Comparison of ENCODE assay signal across 11 mouse cellular contexts in genomic region chr17:47468063-47468462, GRCm38 (mm10). TPM values are rescaled to one million over a fixed set of nuclear protein-coding genes. Genes with fewer than 3 reads are reported as not detected.
DNase-seq lines count a peak whose midpoint lies in the region; ATAC-seq and TF ChIP-seq lines count a peak whose summit lies in the region.
"Had no signal": no experiment of that assay in that cellular context is flagged by ENCODE, and none has a peak within 500 bp of the region (broad histone marks: within the 10 kb centered on the region; RNA-seq: fewer than 3 reads in every experiment).

No protein-coding gene starts in this region.

- no peaks in the 10 kb centered on the region for H3K9me3 ChIP-seq in hindbrain, embryonic 13.5 days
- no peaks in the 10 kb centered on the region for H3K9me3 ChIP-seq in midbrain, embryonic 10.5 days (replicated peaks)

- TF ChIP-seq POLR2A in heart, adult 2 months (IDR thresholded peaks at IDR 0.05; ENCODE audit: insufficient read depth, low read depth, low read length), result no peak

- no peak for DNase-seq in heart, adult 2 months
- DNase-seq in heart, adult 18-20 months, result no peak
- peak; percentile 53 for DNase-seq in R1 (ENCODE audit: low read depth, low spot score)
- no peak for DNase-seq in midbrain, embryonic 10.5 days (ENCODE audit: low spot score)
- no peak for DNase-seq in embryo, embryonic 9.5 days (ENCODE audit: extremely low spot score)
- DNase-seq in cerebellum, postnatal 4 days (ENCODE audit: low spot score in 2 of 2), result no peak
- no peak for DNase-seq in lung, postnatal 14 days
- DNase-seq: adrenal gland, adult 2 months; kidney, postnatal 14 days had no signal

- TF ChIP-seq EP300 in heart, adult 2 months (IDR thresholded peaks at IDR 0.05; ENCODE audit: insufficient read depth, low read depth, low read length), result no peak

- no peaks in the 10 kb centered on the region for H3K36me3 ChIP-seq in heart, adult 2 months (ENCODE audit: control insufficient read depth, insufficient read depth, low read length)
- H3K36me3 ChIP-seq in hindbrain, embryonic 13.5 days, result no peaks in the 10 kb centered on the region
- H3K36me3 ChIP-seq in midbrain, embryonic 10.5 days, result no peaks in the 10 kb centered on the region

- no peak overlapping the region; the same call in 1 of the 2 replicates for H3K9ac ChIP-seq in heart, adult 2 months (ENCODE audit: low read depth, low read length)
- H3K9ac ChIP-seq in hindbrain, embryonic 13.5 days, result no peak overlapping the region

- peak overlapping the region; percentile 27; the same call in 1 of the 2 replicates for H3K4me2 ChIP-seq in hindbrain, embryonic 13.5 days

- no peak for TF ChIP-seq CTCF in heart, adult 2 months (IDR thresholded peaks at IDR 0.05)

- no peak for ATAC-seq in hindbrain, embryonic 13.5 days (ENCODE audit: low FRiP score)

- peak overlapping the region; percentile 20; the same call in 1 of the 2 replicates for H3K4me3 ChIP-seq in heart, adult 2 months
- peak overlapping the region; percentile 14; the same call in 1 of the 2 replicates for H3K4me3 ChIP-seq in hindbrain, embryonic 13.5 days
- peak overlapping the region; percentile 47 for H3K4me3 ChIP-seq in midbrain, embryonic 10.5 days

- H3K79me2 ChIP-seq in heart, adult 2 months (replicated peaks; ENCODE audit: control insufficient read depth, insufficient read depth, low read length), result no peaks in the 10 kb centered on the region

- H3K27me3 ChIP-seq in heart, adult 2 months (ENCODE audit: control insufficient read depth, insufficient read depth, low read length), result peaks cover 2% of the 10 kb centered on the region; the same call in 1 of the 2 replicates
- peaks cover 70% of the 10 kb centered on the region for H3K27me3 ChIP-seq in hindbrain, embryonic 13.5 days
- peaks cover 94% of the 10 kb centered on the region for H3K27me3 ChIP-seq in midbrain, embryonic 10.5 days (ENCODE audit: low read depth, poor library complexity, severe bottlenecking)

- H3K4me1 ChIP-seq in heart, adult 2 months (ENCODE audit: control insufficient read depth, insufficient read depth, low read length), result no peaks in the 10 kb centered on the region
- H3K4me1 ChIP-seq in hindbrain, embryonic 13.5 days (replicated peaks), result peaks cover 20% of the 10 kb centered on the region
- H3K4me1 ChIP-seq in midbrain, embryonic 10.5 days, result peaks cover 44% of the 10 kb centered on the region

- H3K27ac ChIP-seq in heart, adult 2 months, result no peak overlapping the region
- H3K27ac ChIP-seq in hindbrain, embryonic 13.5 days, result no peak overlapping the region
- peak overlapping the region; percentile 49; the same call in 1 of the 2 replicates for H3K27ac ChIP-seq in midbrain, embryonic 10.5 days (replicated peaks)

- intact Hi-C loops in heart, adult 2 months (cut with DNase I), result no loop called here

- WGBS in heart, adult 2 months, result 35% methylated on average over 11 of the region's 14 CpGs
- WGBS in hindbrain, embryonic 13.5 days, result 17% methylated on average over 14 of the region's 14 CpGs
- 15% methylated on average over 14 of the region's 14 CpGs for WGBS in midbrain, embryonic 10.5 days

RNA-seq across cellular contexts. Expression of gene 1700001C19Rik, which starts 30.9 kb away (rescaled TPM):
- not detected for total RNA-seq in heart, adult 2 months (2021)
- 0.44 and 0.76 TPM in 2 replicates for polyA plus RNA-seq in heart, adult 2 months (2012; rRNA removed)
- not detected for total RNA-seq in heart, adult 18-20 months (2021)
- 0.34 and 0.79 TPM in 2 replicates for polyA plus RNA-seq in hindbrain, embryonic 13.5 days (2015; fragmentation: Nextera tagmentation; extraction: Ambion mirVana)
- polyA plus RNA-seq in midbrain, embryonic 10.5 days (2016; fragmentation: Nextera tagmentation; extraction: Ambion mirVana), result 0.21 and 0.33 TPM in 2 replicates
- total RNA-seq: adrenal gland, adult 2 months had no signal
- polyA plus RNA-seq: C2C12 had no signal

RNA-seq across cellular contexts. Expression of gene AI661453, which starts 31.6 kb away (rescaled TPM):
- total RNA-seq in heart, adult 2 months (2021), result 1 to 10 TPM; 1.2 to 1.4 TPM
- polyA plus RNA-seq in heart, adult 2 months (2012; rRNA removed), result 0.64 and 1.00 TPM in 2 replicates
- 1 to 10 TPM; 1.3 to 2.1 TPM for total RNA-seq in heart, adult 18-20 months (2021)
- 0.22 and 0.34 TPM in 2 replicates for polyA plus RNA-seq in hindbrain, embryonic 13.5 days (2015; fragmentation: Nextera tagmentation; extraction: Ambion mirVana)
- polyA plus RNA-seq in midbrain, embryonic 10.5 days (2016; fragmentation: Nextera tagmentation; extraction: Ambion mirVana), result 0.15 and 0.20 TPM in 2 replicates

RNA-seq across cellular contexts. Expression of gene Taf8, which starts 34.0 kb away (rescaled TPM):
- total RNA-seq in heart, adult 2 months (2021), result 10 to 100 TPM; 10.8 to 12.5 TPM
- 14.2 and 21.0 TPM in 2 replicates for polyA plus RNA-seq in heart, adult 2 months (2012; rRNA removed)
- total RNA-seq in heart, adult 18-20 months (2021), result 10 to 100 TPM; 10.2 to 10.4 TPM
- 23.4 and 23.5 TPM in 2 replicates for polyA plus RNA-seq in hindbrain, embryonic 13.5 days (2015; fragmentation: Nextera tagmentation; extraction: Ambion mirVana)
- 31.4 and 33.8 TPM in 2 replicates for polyA plus RNA-seq in midbrain, embryonic 10.5 days (2016; fragmentation: Nextera tagmentation; extraction: Ambion mirVana)

RNA-seq across cellular contexts. Expression of gene Ccnd3, which starts 36.8 kb away (rescaled TPM):
- total RNA-seq in heart, adult 2 months (2021), result 10 to 100 TPM; 75.9 to 83.7 TPM
- 75.1 and 77.5 TPM in 2 replicates for polyA plus RNA-seq in heart, adult 2 months (2012; rRNA removed)
- total RNA-seq in heart, adult 18-20 months (2021), result 10 to 100 TPM; 83.3 to 87.1 TPM
- polyA plus RNA-seq in hindbrain, embryonic 13.5 days (2015; fragmentation: Nextera tagmentation; extraction: Ambion mirVana), result 74.3 and 75.2 TPM in 2 replicates
- 270 and 341 TPM in 2 replicates for polyA plus RNA-seq in midbrain, embryonic 10.5 days (2016; fragmentation: Nextera tagmentation; extraction: Ambion mirVana)
